Mouse (Mus musculus) bone marrow macrophage, adult 2 months (primary cell): ENCODE measurements around the gene Gbp10.
"Not testable (repeated sequence)": the region's sequence is repeated elsewhere in the genome, so short reads cannot be mapped to it uniquely, and the experiment has no call there.

ENCODE experiments used
- CTCF ChIP-seq: IDR thresholded peaks from 2 replicates; pipeline ENCODE4 v1.5.1; 2012; ENCODE audit warnings: low read depth, mild to moderate bottlenecking, low read length, moderate library complexity
- POLR2A ChIP-seq: IDR thresholded peaks from 2 replicates; pipeline ENCODE4 v1.6.1; 2012; ENCODE audit warnings: mild to moderate bottlenecking, low read depth, low read length, borderline replicate concordance

GRCm38 (mm10) chr5:105196308-105196707 lies 43.0 kb downstream of the Gbp10 start:
- not testable (repeated sequence) for TF ChIP-seq CTCF, POLR2A
